Mouse (Mus musculus) heart, postnatal 0 days (tissue): ENCODE data around the gene Vipr2.

Experiments
- CTCF ChIP-seq: IDR thresholded peaks from 2 replicates; pipeline ENCODE4 v1.5.1; 2016; ENCODE audit warnings: antibody characterized with exemption, control low read depth, low read depth
- EP300 ChIP-seq: IDR thresholded peaks from 2 replicates; pipeline ENCODE4 v1.6.1; 2016; ENCODE audit warnings: antibody characterized with exemption, low read depth

DNA sequence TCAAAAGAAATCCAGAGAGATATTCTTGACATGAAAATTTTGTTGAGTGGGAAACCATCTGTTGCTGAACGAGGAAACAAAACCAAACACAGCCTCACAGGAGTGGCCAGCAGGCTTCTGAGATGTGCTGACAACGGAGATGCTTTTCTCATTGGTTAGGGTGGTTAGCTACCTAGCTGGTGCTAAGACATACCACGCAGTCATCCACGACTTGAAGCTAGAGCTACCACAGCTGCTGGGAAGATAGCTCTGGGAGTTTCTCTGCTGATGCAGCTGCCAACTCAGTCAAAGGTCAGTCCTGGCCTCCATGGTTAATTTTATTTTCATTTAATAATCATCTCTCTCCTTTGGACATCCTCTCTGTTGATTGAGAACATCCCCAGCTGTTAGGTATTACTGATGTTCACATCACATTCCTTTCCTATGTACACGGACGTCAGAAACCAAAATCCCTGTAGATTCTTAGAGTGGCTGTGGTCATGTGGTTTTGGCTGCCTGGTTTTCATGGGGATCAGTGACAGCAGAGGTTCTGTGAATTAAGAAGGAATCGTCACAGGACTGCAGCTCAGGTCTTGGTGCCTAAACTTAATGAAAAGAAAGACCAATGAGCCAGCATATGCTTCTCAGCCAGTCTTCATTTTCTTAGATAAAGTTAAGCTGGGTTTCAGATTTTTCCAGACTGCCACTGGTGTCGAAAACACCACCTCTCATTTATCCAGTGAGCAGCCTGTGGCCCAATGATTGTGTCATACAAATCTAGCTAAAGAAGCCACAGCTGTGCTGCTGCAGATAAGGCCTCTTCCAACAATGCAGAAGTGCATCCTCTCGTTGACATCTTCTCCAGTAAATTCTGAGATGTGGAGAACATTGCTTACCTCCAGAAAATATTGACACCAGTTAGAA, 32.2 kb downstream of the Vipr2 start:
- no peak for TF ChIP-seq CTCF
- no peak for TF ChIP-seq EP300
